Mouse (Mus musculus): ENCODE data around the gene Mast4. TPM values are rescaled to one million over a fixed set of nuclear protein-coding genes. Genes with fewer than 3 reads are reported as not detected.

Gene Mast4
- polyA plus RNA-seq, 1 experiment: 51.8 TPM

GRCm38 (mm10) chr13:102889989-102890388, 444.3 kb downstream of the Mast4 start:
- Histone ChIP-seq H3K27ac (ENCODE audit: insufficient read depth, low read length) (no peak overlapping the region), H3K4me1 (ENCODE audit: control insufficient read depth, insufficient read depth, low read length) (peaks cover 14% of the 10 kb centered on the region), H3K4me3 (ENCODE audit: insufficient read depth, low read length) (no peak overlapping the region)
- TF ChIP-seq CTCF (IDR thresholded peaks at IDR 0.05; ENCODE audit: borderline replicate concordance, insufficient read depth, low read length) (no peak), POLR2A (IDR thresholded peaks at IDR 0.05; ENCODE audit: low read depth, low read length) (no peak)

DNA sequence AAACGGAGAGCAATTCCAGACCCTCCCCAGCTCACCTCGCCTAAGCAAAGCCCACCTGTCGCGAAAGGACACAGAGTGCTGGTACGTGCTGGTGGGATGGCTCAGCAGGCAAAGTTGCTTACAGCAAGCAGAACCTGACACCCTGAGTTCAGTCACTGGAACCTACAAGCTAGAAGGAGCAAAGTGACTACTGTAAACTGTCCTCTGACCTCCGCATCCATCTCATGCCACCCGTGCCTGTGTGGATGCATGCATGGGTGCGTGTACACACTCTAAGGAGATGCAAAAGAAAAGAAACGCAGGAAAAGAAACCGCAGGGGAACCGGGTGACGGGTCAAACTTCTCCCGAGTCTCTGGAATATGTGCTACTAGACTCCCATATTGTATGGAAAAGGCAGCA, 444.8 kb downstream of the Mast4 start:
- TF ChIP-seq CTCF (IDR thresholded peaks at IDR 0.05; ENCODE audit: borderline replicate concordance, insufficient read depth, low read length) (no peak), POLR2A (IDR thresholded peaks at IDR 0.05; ENCODE audit: low read depth, low read length) (no peak)

GRCm38 (mm10) chr13:102888895-102889490, 445.3 kb downstream of the Mast4 start:
- Histone ChIP-seq H3K4me1 (ENCODE audit: control insufficient read depth, insufficient read depth, low read length) (peaks cover 6% of the 10 kb centered on the region), H3K4me3 (ENCODE audit: insufficient read depth, low read length) (no peak overlapping the region), H3K27ac (ENCODE audit: insufficient read depth, low read length) (no peak overlapping the region)
- TF ChIP-seq CTCF (IDR thresholded peaks at IDR 0.05; ENCODE audit: borderline replicate concordance, insufficient read depth, low read length): no peak
- no peak for TF ChIP-seq POLR2A (IDR thresholded peaks at IDR 0.05; ENCODE audit: low read depth, low read length)

More for the DNA sequence above, 444.8 kb downstream of the Mast4 start:
- Histone ChIP-seq H3K27ac (ENCODE audit: insufficient read depth, low read length) (no peak overlapping the region), H3K4me3 (ENCODE audit: insufficient read depth, low read length) (no peak overlapping the region), H3K4me1 (ENCODE audit: control insufficient read depth, insufficient read depth, low read length) (peaks cover 10% of the 10 kb centered on the region)

GRCm38 (mm10) chr13:102888211-102888610, 446.1 kb downstream of the Mast4 start:
- TF ChIP-seq CTCF (IDR thresholded peaks at IDR 0.05; ENCODE audit: borderline replicate concordance, insufficient read depth, low read length): no peak
- TF ChIP-seq POLR2A (IDR thresholded peaks at IDR 0.05; ENCODE audit: low read depth, low read length): no peak
- peaks cover under 1% of the 10 kb centered on the region for H3K4me1 ChIP-seq (ENCODE audit: control insufficient read depth, insufficient read depth, low read length)
- H3K4me3 ChIP-seq (ENCODE audit: insufficient read depth, low read length): no peak overlapping the region
- H3K27ac ChIP-seq (ENCODE audit: insufficient read depth, low read length): no peak overlapping the region

DNA sequence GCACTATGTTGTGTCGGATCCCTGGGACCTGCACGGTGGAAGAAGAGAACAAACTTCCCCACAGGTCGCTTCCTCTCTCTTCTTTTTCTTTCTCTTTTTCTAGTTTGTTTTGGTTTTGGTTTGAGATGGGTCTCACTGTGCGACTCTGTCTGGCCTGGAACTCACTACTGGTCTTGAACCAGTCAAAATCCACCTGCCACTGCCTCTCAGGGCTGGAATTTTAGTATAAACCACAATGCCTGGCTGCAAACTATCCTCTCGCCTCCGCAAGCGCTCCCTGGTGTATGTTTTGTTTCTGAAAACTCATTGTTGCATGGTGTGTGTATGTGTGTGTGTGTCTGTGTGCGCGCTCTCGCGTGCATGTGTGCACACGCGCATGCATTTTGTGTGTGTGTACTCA, 446.8 kb downstream of the Mast4 start:
- H3K4me1 ChIP-seq (ENCODE audit: control insufficient read depth, insufficient read depth, low read length): no peaks in the 10 kb centered on the region; the same call in 1 of the 2 replicates
- H3K4me3 ChIP-seq (ENCODE audit: insufficient read depth, low read length): no peak overlapping the region
- no peak overlapping the region for H3K27ac ChIP-seq (ENCODE audit: insufficient read depth, low read length)
- TF ChIP-seq CTCF (IDR thresholded peaks at IDR 0.05; ENCODE audit: borderline replicate concordance, insufficient read depth, low read length) (no peak), POLR2A (IDR thresholded peaks at IDR 0.05; ENCODE audit: low read depth, low read length) (no peak)

- no peak for TF ChIP-seq POLR2A (IDR thresholded peaks at IDR 0.05; ENCODE audit: low read depth, low read length)
- no peak for TF ChIP-seq CTCF (IDR thresholded peaks at IDR 0.05; ENCODE audit: borderline replicate concordance, insufficient read depth, low read length)
- H3K4me3 ChIP-seq (ENCODE audit: insufficient read depth, low read length): no peak overlapping the region
- H3K27ac ChIP-seq (ENCODE audit: insufficient read depth, low read length): no peak overlapping the region
- no peaks in the 10 kb centered on the region; the same call in 1 of the 2 replicates for H3K4me1 ChIP-seq (ENCODE audit: control insufficient read depth, insufficient read depth, low read length)
Observed at GRCm38 (mm10) chr13:102886788-102887187, 447.5 kb downstream of the Mast4 start.

DNA sequence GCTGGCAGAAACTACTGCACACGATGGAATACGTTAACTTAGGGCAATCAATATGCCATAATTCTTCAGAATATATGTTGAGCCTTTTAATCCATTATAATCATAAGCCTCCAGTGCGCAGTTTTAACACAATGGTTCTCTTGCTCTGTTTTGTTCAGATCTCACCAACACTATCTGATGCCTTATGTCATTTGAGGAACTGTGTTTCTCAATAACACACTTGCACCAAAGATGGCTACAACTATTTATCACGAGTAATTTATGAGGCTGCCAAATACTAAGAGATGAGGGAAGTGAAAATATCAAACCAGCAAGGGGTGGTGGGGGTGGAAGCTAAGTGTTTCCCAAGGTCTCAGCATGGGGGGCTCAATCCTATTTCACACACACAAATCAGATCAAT, 448.1 kb downstream of the Mast4 start:
- Histone ChIP-seq H3K4me3 (ENCODE audit: insufficient read depth, low read length) (no peak overlapping the region), H3K4me1 (ENCODE audit: control insufficient read depth, insufficient read depth, low read length) (no peaks in the 10 kb centered on the region; the same call in 1 of the 2 replicates), H3K27ac (ENCODE audit: insufficient read depth, low read length) (no peak overlapping the region)
- TF ChIP-seq CTCF (IDR thresholded peaks at IDR 0.05; ENCODE audit: borderline replicate concordance, insufficient read depth, low read length): no peak
- no peak for TF ChIP-seq POLR2A (IDR thresholded peaks at IDR 0.05; ENCODE audit: low read depth, low read length)

GRCm38 (mm10) chr13:102880381-102881076, 453.8 kb downstream of the Mast4 start:
- TF ChIP-seq CTCF (IDR thresholded peaks at IDR 0.05; ENCODE audit: borderline replicate concordance, insufficient read depth, low read length) (no peak), POLR2A (IDR thresholded peaks at IDR 0.05; ENCODE audit: low read depth, low read length) (no peak)
- H3K27ac ChIP-seq (ENCODE audit: insufficient read depth, low read length): peak overlapping the region; percentile 44; the same call in 1 of the 2 replicates
- H3K4me3 ChIP-seq (ENCODE audit: insufficient read depth, low read length): no peak overlapping the region
- peaks cover 11% of the 10 kb centered on the region for H3K4me1 ChIP-seq (ENCODE audit: control insufficient read depth, insufficient read depth, low read length)

- TF ChIP-seq POLR2A (IDR thresholded peaks at IDR 0.05; ENCODE audit: low read depth, low read length): no peak
- TF ChIP-seq CTCF (IDR thresholded peaks at IDR 0.05; ENCODE audit: borderline replicate concordance, insufficient read depth, low read length): no peak
- no peak overlapping the region for H3K4me3 ChIP-seq (ENCODE audit: insufficient read depth, low read length)
- peaks cover 11% of the 10 kb centered on the region for H3K4me1 ChIP-seq (ENCODE audit: control insufficient read depth, insufficient read depth, low read length)
- no peak overlapping the region; the same call in 1 of the 2 replicates for H3K27ac ChIP-seq (ENCODE audit: insufficient read depth, low read length)
Observed at GRCm38 (mm10) chr13:102878631-102879030, 455.7 kb downstream of the Mast4 start.

DNA sequence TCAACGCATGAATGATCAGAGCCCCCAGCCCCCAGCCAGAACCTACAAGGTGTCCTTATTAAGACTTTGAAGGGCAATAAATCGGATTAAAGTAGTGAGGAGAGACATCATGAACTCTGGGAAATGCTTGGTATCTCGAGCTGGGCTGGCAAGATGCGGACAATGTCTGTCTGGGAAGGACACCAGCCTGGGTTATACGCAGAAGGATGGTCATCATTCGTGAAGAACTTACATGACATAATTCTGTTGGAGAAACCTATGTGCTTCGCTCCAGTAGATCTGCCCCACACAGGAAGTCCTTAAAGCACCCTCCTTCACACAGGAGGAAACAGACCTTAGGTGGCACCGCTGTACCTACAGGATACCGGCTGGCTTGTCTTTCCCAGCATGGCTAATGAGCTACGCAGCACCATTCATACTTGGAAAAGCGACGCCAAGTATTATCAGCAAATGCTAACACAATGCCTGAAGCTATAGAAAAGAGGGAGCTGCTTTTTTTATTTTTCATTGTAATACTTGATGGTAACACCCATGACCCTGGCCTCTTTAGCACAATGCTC, 456.5 kb downstream of the Mast4 start:
- Histone ChIP-seq H3K4me3 (ENCODE audit: insufficient read depth, low read length) (no peak overlapping the region), H3K4me1 (ENCODE audit: control insufficient read depth, insufficient read depth, low read length) (peaks cover 16% of the 10 kb centered on the region), H3K27ac (ENCODE audit: insufficient read depth, low read length) (no peak overlapping the region)
- TF ChIP-seq POLR2A (IDR thresholded peaks at IDR 0.05; ENCODE audit: low read depth, low read length) (no peak), CTCF (IDR thresholded peaks at IDR 0.05; ENCODE audit: borderline replicate concordance, insufficient read depth, low read length) (no peak)
